Comparison of ENCODE assay signal across 21 mouse cellular contexts in genomic region chr13:95896501-95896900, GRCm38 (mm10). TPM values are rescaled to one million over a fixed set of nuclear protein-coding genes. Genes with fewer than 3 reads are reported as not detected.
DNase-seq lines count a peak whose midpoint lies in the region; ATAC-seq lines count a peak whose summit lies in the region.
"Had no signal": no experiment of that assay in that cellular context is flagged by ENCODE, and none has a peak within 500 bp of the region (broad histone marks: within the 10 kb centered on the region; RNA-seq: fewer than 3 reads in every experiment).

No protein-coding gene starts in this region.

- H3K9ac ChIP-seq in midbrain, embryonic 11.5 days (ENCODE audit: low read length), result no peak overlapping the region
- H3K9ac ChIP-seq: embryonic facial prominence, embryonic 12.5 days; forebrain, embryonic 13.5 days; forebrain, embryonic 15.5 days; forebrain, postnatal 0 days had no signal

- H3K27me3 ChIP-seq in midbrain, embryonic 11.5 days (ENCODE audit: control insufficient read depth, insufficient read depth, low read length), result no peaks in the 10 kb centered on the region
- H3K27me3 ChIP-seq: embryonic facial prominence, embryonic 12.5 days; forebrain, embryonic 13.5 days; forebrain, embryonic 15.5 days had no signal

- H3K9me3 ChIP-seq in midbrain, embryonic 11.5 days (ENCODE audit: control insufficient read depth, low read length), result no peaks in the 10 kb centered on the region
- H3K9me3 ChIP-seq: embryonic facial prominence, embryonic 10.5 days; embryonic facial prominence, embryonic 12.5 days; forebrain, embryonic 13.5 days; forebrain, embryonic 15.5 days; G1E had no signal

- no peak overlapping the region for H3K4me3 ChIP-seq in midbrain, embryonic 11.5 days (ENCODE audit: low read depth, low read length)
- H3K4me3 ChIP-seq: embryonic facial prominence, embryonic 10.5 days; embryonic facial prominence, embryonic 12.5 days; forebrain, embryonic 13.5 days; forebrain, embryonic 15.5 days had no signal

- no peak overlapping the region for H3K4me2 ChIP-seq in midbrain, embryonic 11.5 days
- H3K4me2 ChIP-seq: embryonic facial prominence, embryonic 12.5 days; forebrain, embryonic 13.5 days; forebrain, embryonic 15.5 days had no signal

- ATAC-seq in midbrain, embryonic 11.5 days (ENCODE audit: low FRiP score), result no peak
- ATAC-seq: activated CD4-positive, CD25-positive, alpha-beta regulatory T cell, adult 4 months; CD4-positive, CD25-positive, alpha-beta regulatory T cell, adult 4 months; forebrain, embryonic 13.5 days; forebrain, embryonic 15.5 days; forebrain, postnatal 0 days; Patski had no signal

- DNase-seq in adrenal gland, adult 2 months, result peak; percentile 51
- DNase-seq in adrenal gland, adult 18-20 months (ENCODE audit: low spot score in 2 of 2), result no peak
- peak; percentile 44 for DNase-seq in adrenal gland, postnatal 14 days
- no peak for DNase-seq in adrenal gland, adult 8-10 months
- peak; percentile 20 for DNase-seq in adrenal gland, postnatal 25 days
- DNase-seq in midbrain, embryonic 11.5 days (ENCODE audit: low spot score, missing footprints), result no peak
- DNase-seq: B cell, adult 2 months; cerebellum, adult 11-12 months; cerebellum, adult 2 months; cerebellum, adult 9-10 months; cerebellum, postnatal 10 days; cerebellum, postnatal 25 days; forebrain, postnatal 0 days had no signal

- no peaks in the 10 kb centered on the region for H3K36me3 ChIP-seq in midbrain, embryonic 11.5 days (ENCODE audit: control insufficient read depth, insufficient read depth, low read length)
- H3K36me3 ChIP-seq: embryonic facial prominence, embryonic 10.5 days; embryonic facial prominence, embryonic 12.5 days; forebrain, embryonic 15.5 days; G1E had no signal

- 88% methylated on average over 6 of the region's 6 CpGs for WGBS in midbrain, embryonic 11.5 days

- H3K4me1 ChIP-seq in midbrain, embryonic 11.5 days (ENCODE audit: control insufficient read depth, insufficient read depth, low read length), result peaks cover 3% of the 10 kb centered on the region; the same call in 1 of the 2 replicates

- H3K27ac ChIP-seq in midbrain, embryonic 11.5 days (ENCODE audit: low read depth, low read length), result no peak overlapping the region
- H3K27ac ChIP-seq: embryonic facial prominence, embryonic 10.5 days; embryonic facial prominence, embryonic 12.5 days; forebrain, embryonic 13.5 days; forebrain, embryonic 15.5 days had no signal

RNA-seq across cellular contexts. Expression of gene Iqgap2, which starts 4.8 kb away (rescaled TPM):
- 100 to 1,000 TPM; 107 to 186 TPM for total RNA-seq in adrenal gland, adult 2 months (2021)
- 9.0 and 9.5 TPM in 2 replicates for polyA plus RNA-seq in adrenal gland, adult 2 months (2012; rRNA removed)
- total RNA-seq in adrenal gland, adult 18-20 months (2021), result 100 to 1,000 TPM; 123 to 137 TPM
- 107 and 111 TPM in 2 replicates for total RNA-seq in adrenal gland, postnatal 14 days (2021)
- 100 to 1,000 TPM; 141 to 294 (median 213) TPM for total RNA-seq in adrenal gland, adult 8-10 months (2022)
- total RNA-seq in adrenal gland, postnatal 25 days (2021), result 147 and 157 TPM in 2 replicates
- 18.5 and 19.9 TPM in 2 replicates for polyA plus RNA-seq in midbrain, embryonic 11.5 days (2014; fragmentation: Nextera tagmentation; extraction: Ambion mirVana)

Comparison
In these comparisons a context has a peak if more than half of its experiments do, and no peak if none do; other contexts are left out.
1. DNase-seq: peak in adrenal gland, adult 2 months (single experiment), adrenal gland, postnatal 14 days (single experiment) and adrenal gland, postnatal 25 days (single experiment); none in adrenal gland, adult 18-20 months (0 of 2), adrenal gland, adult 8-10 months (single experiment) and midbrain, embryonic 11.5 days (single experiment).